Mouse (Mus musculus): ENCODE data around the gene Fam151b. TPM values are rescaled to one million over a fixed set of nuclear protein-coding genes. Genes with fewer than 3 reads are reported as not detected.

Gene Fam151b
- polyA plus RNA-seq, 1 experiment from 2014 or later, result 0.08 TPM

DNA sequence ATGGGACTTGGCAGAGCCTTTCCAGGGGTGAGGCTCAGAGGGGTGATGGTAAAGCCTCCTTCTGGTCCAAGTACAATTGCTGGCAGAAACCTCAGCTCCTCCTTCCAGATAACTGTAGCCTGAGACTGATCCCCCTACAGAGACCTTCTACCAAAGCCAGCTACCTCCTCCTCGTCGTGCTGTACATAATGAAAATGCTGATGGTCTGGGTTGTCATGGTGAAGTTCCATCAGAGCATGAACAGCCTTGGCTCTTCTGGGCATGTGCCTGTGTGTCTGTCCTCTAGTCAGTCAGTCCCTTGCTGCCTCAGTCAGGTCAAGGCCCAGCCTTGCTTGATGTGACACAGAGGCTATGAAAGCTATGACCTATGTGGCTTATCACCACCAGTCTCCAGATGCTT lies 73.3 kb downstream of the Fam151b start:
- Histone ChIP-seq H3K36me3 (no peaks in the 10 kb centered on the region), H3K27me3 (no peaks in the 10 kb centered on the region), H3K9ac (no peak overlapping the region), H3K9me3 (replicated peaks) (no peaks in the 10 kb centered on the region), H3K27ac (no peak overlapping the region), H3K4me1 (replicated peaks) (no peaks in the 10 kb centered on the region), H3K4me3 (replicated peaks) (no peak overlapping the region), H3K4me2 (no peak overlapping the region)
- 59% methylated on average over 2 of the region's 2 CpGs for WGBS (ENCODE audit: insufficient replicate concordance)
- ATAC-seq (ENCODE audit: low read depth) (no peak), DNase-seq (no peak)

DNA sequence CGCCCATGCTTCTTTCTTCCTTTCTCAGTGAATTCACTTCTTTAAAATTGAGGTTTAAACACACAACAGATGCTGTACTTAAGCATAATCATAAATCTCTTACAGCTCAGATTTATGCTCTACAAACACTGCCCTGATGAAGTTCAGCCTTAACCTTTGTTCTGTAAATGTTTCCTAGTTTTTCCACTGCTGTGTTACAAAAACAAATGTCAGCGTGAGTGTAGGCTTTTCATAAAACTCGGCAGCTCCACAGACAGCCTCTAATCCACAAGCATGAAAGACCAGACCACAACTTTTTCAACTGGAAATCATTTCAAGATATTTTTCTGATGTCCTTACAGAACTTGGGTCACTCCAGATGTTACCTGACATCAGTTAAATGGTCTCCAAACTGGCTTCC lies 80.3 kb downstream of the Fam151b start:
- WGBS (ENCODE audit: insufficient replicate concordance), result 56% methylated on average over 3 of the region's 3 CpGs
- Histone ChIP-seq H3K4me1 (replicated peaks) (no peaks in the 10 kb centered on the region), H3K9me3 (replicated peaks) (no peaks in the 10 kb centered on the region), H3K4me3 (replicated peaks) (no peak overlapping the region), H3K36me3 (no peaks in the 10 kb centered on the region), H3K27me3 (no peaks in the 10 kb centered on the region), H3K4me2 (no peak overlapping the region), H3K27ac (no peak overlapping the region), H3K9ac (no peak overlapping the region)
- DNase-seq (no peak), ATAC-seq (ENCODE audit: low read depth) (no peak)

DNA sequence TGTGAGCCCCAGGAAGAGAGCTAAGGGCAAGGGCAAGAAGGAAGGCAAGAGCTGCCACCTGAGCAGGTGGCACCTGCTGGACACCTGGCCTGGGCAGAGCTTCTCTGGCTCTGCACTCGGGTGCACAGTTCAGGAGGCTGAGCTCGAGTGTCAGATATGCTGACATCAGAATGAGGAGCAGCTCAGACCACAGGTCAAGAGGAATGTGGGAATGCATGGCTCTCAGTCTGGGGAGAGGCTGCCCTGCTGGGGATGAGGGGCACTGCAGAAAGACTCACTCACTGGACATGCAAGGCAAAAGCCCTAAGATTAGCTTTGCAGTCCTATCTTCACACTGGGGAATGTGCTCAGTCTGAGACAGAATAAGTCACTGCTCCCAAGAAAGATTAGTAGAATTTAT lies 81.8 kb downstream of the Fam151b start:
- Histone ChIP-seq H3K27me3 (no peaks in the 10 kb centered on the region), H3K4me3 (replicated peaks) (no peak overlapping the region), H3K4me1 (replicated peaks) (no peaks in the 10 kb centered on the region), H3K9ac (no peak overlapping the region), H3K4me2 (no peak overlapping the region), H3K9me3 (replicated peaks) (no peaks in the 10 kb centered on the region), H3K36me3 (no peaks in the 10 kb centered on the region), H3K27ac (no peak overlapping the region)
- no peak for DNase-seq
- WGBS (ENCODE audit: insufficient replicate concordance), result 30% methylated on average over 2 of the region's 2 CpGs
- no peak for ATAC-seq (ENCODE audit: low read depth)

Other genes with a start within 250 kb of the Fam151b start
- 0.32 and 0.43 TPM in 2 replicates for gene Gm20379, start 178.0 kb downstream of the Fam151b start, polyA plus RNA-seq (2015; fragmentation: Nextera tagmentation; extraction: Ambion mirVana)
- gene Dhfr, start 129.3 kb downstream of the Fam151b start, polyA plus RNA-seq (2015; fragmentation: Nextera tagmentation; extraction: Ambion mirVana), result 21.0 and 24.0 TPM in 2 replicates
- 12.8 and 14.5 TPM in 2 replicates for gene Msh3, start 129.0 kb downstream of the Fam151b start, polyA plus RNA-seq (2015; fragmentation: Nextera tagmentation; extraction: Ambion mirVana)
- 0.03 TPM in 1 of 2 replicates, not detected in the other for gene Ankrd34b, start 58.1 kb downstream of the Fam151b start, polyA plus RNA-seq (2015; fragmentation: Nextera tagmentation; extraction: Ambion mirVana)
- 1.5 and 2.0 TPM in 2 replicates for gene Zfyve16, start 46.9 kb upstream of the Fam151b start, polyA plus RNA-seq (2015; fragmentation: Nextera tagmentation; extraction: Ambion mirVana)
- gene Spz1, start 92.2 kb upstream of the Fam151b start, polyA plus RNA-seq (2015; fragmentation: Nextera tagmentation; extraction: Ambion mirVana), result not detected in 2 replicates
- gene Serinc5, start 127.1 kb upstream of the Fam151b start, polyA plus RNA-seq (2015; fragmentation: Nextera tagmentation; extraction: Ambion mirVana), result 14.7 and 20.2 TPM in 2 replicates

Data from liver, embryonic 13.5 days (tissue).